Mouse (Mus musculus) hindbrain, postnatal 0 days (tissue): ENCODE data around the gene Pigc. TPM values are rescaled to one million over a fixed set of nuclear protein-coding genes. Genes with fewer than 3 reads are reported as not detected.

Experiments
- ATAC-seq: fragments of 200-750 bp; cut with Nextera tagmentation; 2 replicates; pipeline ENCODE4 v1.8.0; 2017; ENCODE audit warnings: mild to moderate bottlenecking, moderate TSS enrichment, moderate library complexity
- DNase-seq: peaks from one replicate; pipeline ENCODE4 v3.0.0-alpha.2; 2015; ENCODE audit warnings: low spot score
- H3K27ac ChIP-seq: fragments of 300-500 bp; sonication (generic); 2 replicates; pipeline ENCODE4 v1.5.1; 2014; ENCODE audit warnings: mild to moderate bottlenecking
- H3K27me3 ChIP-seq: fragments of 300-500 bp; sonication (generic); 2 replicates; pipeline ENCODE4 v1.6.1; 2014; ENCODE audit warnings: low read length, mixed read lengths; ENCODE audit not compliant: insufficient read depth
- H3K36me3 ChIP-seq: fragments of 300-500 bp; sonication (generic); 2 replicates; pipeline ENCODE4 v1.6.1; 2014; ENCODE audit warnings: low read length, mixed read lengths; ENCODE audit not compliant: insufficient read depth
- H3K4me1 ChIP-seq: fragments of 300-500 bp; sonication (generic); 2 replicates; pipeline ENCODE4 v1.6.1; 2014; ENCODE audit warnings: antibody characterized with exemption, low read length, mixed read lengths; ENCODE audit not compliant: insufficient read depth
- H3K4me2 ChIP-seq: fragments of 300-500 bp; sonication (generic); 2 replicates; pipeline ENCODE4 v1.6.1; 2014; ENCODE audit warnings: low read depth, mild to moderate bottlenecking, low read length, moderate library complexity, mixed read lengths
- H3K4me3 ChIP-seq: fragments of 300-500 bp; sonication (generic); 2 replicates; pipeline ENCODE4 v1.5.1; 2014; ENCODE audit warnings: low read length
- H3K9ac ChIP-seq: fragments of 300-500 bp; sonication (generic); replicated peaks from 2 replicates; pipeline ENCODE4 v1.6.1; 2014; ENCODE audit warnings: mild to moderate bottlenecking, low read length, moderate library complexity, mixed read lengths
- H3K9me3 ChIP-seq: fragments of 300-500 bp; sonication (generic); 2 replicates; pipeline ENCODE4 v1.6.1; 2016; ENCODE audit warnings: low read length, mixed read lengths
- CTCF ChIP-seq: IDR thresholded peaks from 2 replicates; pipeline ENCODE4 v1.5.1; 2016; ENCODE audit warnings: antibody characterized with exemption, control low read depth, low read depth
- WGBS: fragments of 180-500 bp; shearing (Covaris S2); extraction: QIAGEN DNeasy Blood & Tissue Kit; methylation state at CpG from one replicate; pipeline ENCODE4 v1.1.7; 2014; 5-methylcytosine and 5-hydroxymethylcytosine counted together
- polyA plus RNA-seq: library from polyadenylated mRNA; unstranded; fragments of >200 nt; fragmentation: Nextera tagmentation; extraction: Ambion mirVana; gene quantifications from 2 replicates; pipeline ENCODE4 v1.2.1, GENCODE M21; 2015
- total RNA-seq: library from RNA; depleted of rRNA; stranded (reverse); fragments of >200 nt; gene quantifications from 2 replicates; pipeline ENCODE4 v1.2.3, GENCODE M21; 2014

Pigc gene
- total and polyA plus RNA-seq, 2 experiments from 2014 or later = 12.6 to 24.1 TPM

DNA sequence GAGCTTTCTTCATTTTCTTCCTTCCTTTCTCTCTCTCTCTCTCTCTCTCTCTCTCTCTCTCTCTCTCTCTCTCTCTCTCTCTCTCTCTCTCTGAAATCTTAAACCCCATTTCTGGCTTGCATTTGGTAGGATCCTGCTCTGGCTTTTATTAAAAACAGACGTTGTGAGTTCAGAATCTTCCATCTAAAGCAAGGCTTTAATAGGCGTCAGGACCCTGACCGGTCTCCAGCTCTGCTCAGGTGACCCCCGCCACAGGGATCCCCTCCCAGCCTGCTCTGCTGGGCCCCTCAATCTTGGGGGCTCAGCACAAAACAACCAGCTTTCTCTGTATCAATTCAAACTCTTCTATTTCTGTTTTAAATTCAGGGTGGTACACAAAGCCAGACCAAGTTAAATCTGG is 39.2 kb downstream of the Pigc start:
- Histone ChIP-seq H3K36me3 (peaks cover 3% of the 10 kb centered on the region; the same call in 1 of the 2 replicates), H3K27me3 (no peaks in the 10 kb centered on the region), H3K4me2 (no peak overlapping the region), H3K27ac (no peak overlapping the region), H3K4me1 (no peaks in the 10 kb centered on the region), H3K4me3 (no peak overlapping the region), H3K9ac (no peak overlapping the region), H3K9me3 (no peaks in the 10 kb centered on the region)
- no peak for ATAC-seq
- no peak for DNase-seq
- TF ChIP-seq CTCF = no peak
- 68% methylated on average over 4 of the region's 4 CpGs for WGBS

DNA sequence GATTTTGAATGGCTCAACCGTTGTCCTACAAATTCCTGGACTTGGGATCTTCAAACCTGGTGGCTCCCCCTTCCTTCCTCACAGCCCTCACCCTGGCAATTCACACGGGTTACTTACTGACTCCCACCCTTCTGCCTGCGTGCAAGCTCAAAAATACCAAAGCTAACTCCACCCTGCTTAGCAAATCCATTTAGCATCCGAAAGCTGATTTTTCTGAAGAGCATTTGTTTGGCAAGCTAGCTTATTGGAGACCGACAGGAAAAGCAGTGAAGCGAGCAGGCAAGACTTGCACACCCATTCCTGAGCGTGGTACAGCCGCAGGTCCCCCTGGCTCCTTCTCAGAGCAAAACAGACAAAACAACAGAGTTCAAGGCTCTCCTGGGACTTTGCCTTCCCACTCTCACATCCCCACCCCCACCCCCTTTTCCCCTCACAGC is 39.7 kb downstream of the Pigc start:
- Histone ChIP-seq H3K4me1 (no peaks in the 10 kb centered on the region), H3K4me2 (no peak overlapping the region), H3K27me3 (no peaks in the 10 kb centered on the region), H3K4me3 (no peak overlapping the region), H3K27ac (no peak overlapping the region; the same call in 1 of the 2 replicates), H3K9ac (no peak overlapping the region), H3K9me3 (no peaks in the 10 kb centered on the region), H3K36me3 (peaks cover 3% of the 10 kb centered on the region; the same call in 1 of the 2 replicates)
- 33% methylated on average over 8 of the region's 8 CpGs for WGBS
- no peak for DNase-seq
- ATAC-seq = no peak
- TF ChIP-seq CTCF = no peak

DNA sequence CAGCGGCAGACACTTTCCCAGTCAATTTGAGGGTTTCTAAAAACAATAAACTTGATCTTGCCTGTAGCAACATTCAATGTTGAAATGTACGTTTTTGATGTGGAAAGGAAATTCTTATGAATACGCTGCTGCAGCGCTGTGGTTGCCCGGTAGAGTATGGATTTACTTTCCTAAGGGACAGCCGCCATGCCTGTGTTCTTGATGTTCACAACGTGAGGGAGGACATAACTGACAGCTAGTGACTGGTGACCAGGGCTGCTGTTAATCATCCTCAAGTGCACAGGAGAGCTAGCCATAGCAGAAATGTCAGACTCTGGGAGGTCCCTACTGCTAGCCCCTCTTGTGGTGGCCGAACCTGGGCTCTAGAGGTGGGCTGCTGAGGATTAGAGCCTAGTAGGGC is 40.1 kb downstream of the Pigc start:
- DNase-seq = no peak
- Histone ChIP-seq H3K27me3 (no peaks in the 10 kb centered on the region), H3K36me3 (peaks cover 3% of the 10 kb centered on the region; the same call in 1 of the 2 replicates), H3K4me1 (no peaks in the 10 kb centered on the region), H3K27ac (no peak overlapping the region; the same call in 1 of the 2 replicates), H3K4me2 (no peak overlapping the region), H3K4me3 (no peak overlapping the region), H3K9ac (no peak overlapping the region), H3K9me3 (no peaks in the 10 kb centered on the region)
- 82% methylated on average over 8 of the region's 8 CpGs for WGBS
- ATAC-seq = no peak
- no peak for TF ChIP-seq CTCF

DNA sequence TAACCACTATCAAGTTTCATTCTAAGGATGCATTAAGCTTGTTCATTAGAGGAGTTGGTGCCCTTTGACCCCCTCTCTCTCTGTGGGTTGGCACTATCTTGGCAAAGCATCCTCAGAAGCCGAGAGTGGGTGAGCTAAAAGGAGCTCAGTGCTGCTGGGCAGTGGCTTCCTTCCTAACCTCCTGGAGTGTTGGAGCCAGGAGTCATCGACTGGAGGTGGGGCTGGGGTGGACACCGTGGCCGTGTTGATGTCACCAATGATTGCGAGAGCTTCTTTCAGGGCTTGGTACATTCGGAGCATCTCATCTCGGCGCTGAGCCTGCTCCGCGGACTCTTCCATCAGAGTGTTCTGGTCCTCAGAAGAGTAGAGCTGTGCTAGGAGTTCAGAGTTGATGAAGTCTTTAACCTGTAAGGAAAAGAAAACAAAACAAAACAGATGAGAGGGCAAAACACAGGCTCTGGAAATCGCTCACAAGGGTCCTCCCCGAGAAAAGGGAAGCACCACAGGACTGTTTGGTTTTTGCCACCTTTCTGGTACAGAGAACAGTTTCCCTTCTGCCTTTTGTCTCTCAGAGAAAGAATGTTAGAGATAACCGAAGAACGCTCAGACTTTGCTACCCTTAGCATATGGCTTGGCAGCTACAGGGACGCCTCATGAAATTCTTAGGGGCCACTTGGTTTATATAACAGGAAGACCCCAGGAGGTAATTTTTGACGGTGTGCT is 42.7 kb downstream of the Pigc start:
- Histone ChIP-seq H3K9me3 (no peaks in the 10 kb centered on the region), H3K27ac (no peak overlapping the region), H3K4me1 (no peaks in the 10 kb centered on the region), H3K4me3 (no peak overlapping the region), H3K36me3 (peaks cover 3% of the 10 kb centered on the region; the same call in 1 of the 2 replicates), H3K27me3 (no peaks in the 10 kb centered on the region), H3K9ac (no peak overlapping the region), H3K4me2 (no peak overlapping the region)
- WGBS = 80% methylated on average over 16 of the region's 16 CpGs
- DNase-seq (no peak), ATAC-seq (no peak)
- no peak for TF ChIP-seq CTCF

DNA sequence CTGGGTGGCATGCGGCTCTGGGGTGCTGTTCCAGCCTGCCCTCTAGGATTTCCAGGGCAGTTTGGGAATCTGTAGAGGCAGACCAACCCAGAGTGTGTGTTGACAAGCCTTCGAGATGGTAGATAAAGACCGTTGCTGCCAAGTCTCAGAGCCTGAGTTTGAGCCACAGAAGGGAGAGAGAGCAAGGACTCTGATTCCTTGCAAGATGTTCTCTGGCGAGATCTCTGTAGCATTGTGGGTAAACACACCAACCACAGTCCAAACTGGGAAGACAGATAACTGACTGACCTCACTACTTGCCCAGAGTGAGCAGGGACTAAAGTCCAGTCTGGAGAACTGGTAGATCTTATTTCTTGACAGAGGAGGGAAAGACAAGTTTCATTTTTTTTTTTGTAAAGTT is 44.6 kb downstream of the Pigc start:
- no peak for TF ChIP-seq CTCF
- no peaks in the 10 kb centered on the region for H3K9me3 ChIP-seq

DNA sequence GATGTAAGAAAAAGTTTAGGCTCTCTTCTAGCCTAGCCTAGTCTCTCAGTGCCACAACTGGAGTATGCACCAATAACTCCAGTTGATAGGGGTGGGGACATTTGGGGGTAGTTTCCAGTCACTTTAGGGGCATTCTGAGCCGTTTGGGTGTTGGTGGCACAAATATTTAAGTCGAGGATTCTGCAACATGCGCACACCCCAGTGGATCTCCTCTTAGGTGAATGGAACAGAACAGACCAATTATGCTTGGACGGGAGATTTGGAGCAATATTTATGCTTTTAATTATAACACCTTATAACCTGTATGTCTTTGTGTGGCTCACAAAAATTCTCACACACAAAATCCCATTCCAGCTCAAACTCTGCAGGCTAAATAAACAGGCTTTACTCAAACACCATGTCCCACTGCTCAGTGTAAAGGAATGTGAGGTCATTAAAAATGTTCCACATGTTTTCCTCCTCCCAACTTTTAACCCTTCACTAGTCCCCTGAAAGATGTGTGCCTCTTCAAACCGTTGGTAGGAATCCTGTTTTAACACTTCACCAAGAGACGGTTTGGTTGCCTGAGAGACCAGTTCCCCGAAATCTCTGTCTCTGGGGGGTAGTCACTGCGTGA is 46.4 kb downstream of the Pigc start:
- 61% methylated on average over 8 of the region's 8 CpGs for WGBS

More for the DNA sequence above, 44.6 kb downstream of the Pigc start:
- WGBS = 84% methylated on average over 4 of the region's 4 CpGs
- no peak overlapping the region for H3K9ac ChIP-seq
- H3K4me3 ChIP-seq = no peak overlapping the region
- H3K27me3 ChIP-seq = no peaks in the 10 kb centered on the region
- H3K4me2 ChIP-seq = no peak overlapping the region
- ATAC-seq (no peak), DNase-seq (no peak)
- peaks cover 3% of the 10 kb centered on the region; the same call in 1 of the 2 replicates for H3K36me3 ChIP-seq
- no peak overlapping the region for H3K27ac ChIP-seq
- no peaks in the 10 kb centered on the region for H3K4me1 ChIP-seq

DNA sequence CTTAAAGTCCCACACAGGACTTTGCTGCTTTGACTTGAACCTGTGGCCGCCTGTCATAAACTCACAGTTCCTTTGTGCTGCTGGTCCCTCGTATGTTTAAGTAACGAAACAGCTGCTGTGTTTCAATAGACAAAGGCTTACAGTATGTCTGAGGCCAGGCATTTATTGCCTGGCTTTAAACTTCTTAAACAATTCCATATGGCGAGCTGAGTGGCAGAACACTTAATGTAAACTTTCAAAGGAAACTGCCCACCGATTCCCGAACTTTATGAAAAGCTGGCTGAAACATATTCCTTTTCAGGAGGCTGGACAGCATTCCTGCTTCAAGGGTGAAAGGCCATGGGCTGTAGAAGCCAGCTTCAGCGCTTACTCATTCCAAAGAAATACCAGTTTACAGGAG is 48.0 kb downstream of the Pigc start:
- Histone ChIP-seq H3K27me3 (no peaks in the 10 kb centered on the region), H3K36me3 (no peaks in the 10 kb centered on the region), H3K4me1 (no peaks in the 10 kb centered on the region), H3K9me3 (no peaks in the 10 kb centered on the region), H3K4me3 (no peak overlapping the region), H3K4me2 (no peak overlapping the region), H3K27ac (no peak overlapping the region), H3K9ac (no peak overlapping the region)
- ATAC-seq (no peak), DNase-seq (no peak)
- no peak for TF ChIP-seq CTCF
- WGBS = 70% methylated on average over 7 of the region's 7 CpGs

More for the DNA sequence above, 46.4 kb downstream of the Pigc start:
- TF ChIP-seq CTCF = no peak
- DNase-seq (no peak), ATAC-seq (no peak)
- Histone ChIP-seq H3K9me3 (no peaks in the 10 kb centered on the region), H3K9ac (no peak overlapping the region), H3K4me1 (no peaks in the 10 kb centered on the region), H3K27me3 (no peaks in the 10 kb centered on the region), H3K4me2 (no peak overlapping the region), H3K4me3 (no peak overlapping the region), H3K27ac (no peak overlapping the region), H3K36me3 (peaks cover 2% of the 10 kb centered on the region; the same call in 1 of the 2 replicates)
